Mouse (Mus musculus) left cerebral cortex, postnatal 4 days (tissue): ENCODE measurements at regions not wholly inside any gene's neighbourhood (a gene's known extent, or its start where the extent isn't known, plus 50 kb on each side); places are given as distances from the start of the nearest gene placed in this dataset.

Experiments
- DNase-seq: peaks from one replicate; pipeline ENCODE4 v3.0.0-alpha.2; 2022
- intact Hi-C: fragments of 180-260 bp; cut with DNase I; formaldehyde crosslinking; loops from one replicate; pipeline ENCODE4 v1.15.1; 2025

DNA sequence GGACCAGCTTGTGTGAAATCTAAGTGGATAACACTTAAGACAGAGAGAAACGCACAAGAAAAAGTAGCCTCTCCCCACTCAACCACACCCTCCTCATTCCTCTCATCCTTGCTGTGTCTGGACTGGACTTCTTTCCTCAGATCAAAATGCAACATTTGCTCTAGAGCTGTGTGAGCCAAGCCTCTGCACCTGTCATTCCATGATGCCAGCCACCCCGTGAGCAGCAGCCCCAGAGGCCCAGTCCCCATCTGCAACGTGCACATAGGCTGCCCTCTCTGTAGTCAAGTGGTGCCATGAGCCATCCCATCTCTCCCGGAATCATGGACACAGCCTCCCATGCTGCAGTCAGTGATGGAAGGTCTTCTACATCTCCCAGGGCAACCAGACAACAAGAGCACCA lies 55.1 kb upstream of the Gpc1 start:
- peak; percentile 34 for DNase-seq
- intact Hi-C loops, result no loop called here

DNA sequence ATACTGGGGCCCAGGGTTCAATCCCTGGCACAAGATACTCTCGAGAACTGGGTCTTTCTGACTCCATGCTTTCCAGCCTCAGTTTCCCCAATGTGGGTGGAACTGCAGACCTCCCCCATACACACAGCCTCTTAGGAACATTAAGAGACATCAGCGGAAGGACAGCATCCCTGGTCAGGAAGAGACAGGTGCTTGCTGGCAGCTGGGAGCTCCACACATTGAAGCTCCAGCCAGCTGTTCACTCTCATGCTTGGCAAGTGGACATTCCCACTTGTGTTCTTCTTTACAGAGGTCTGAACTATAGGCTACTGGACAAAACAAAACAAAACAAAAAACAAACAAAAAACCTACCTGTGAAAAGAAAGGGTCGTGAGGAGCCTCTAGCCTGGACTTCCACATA lies 55.5 kb upstream of the Gpc1 start:
- intact Hi-C loops, result no loop called here

DNA sequence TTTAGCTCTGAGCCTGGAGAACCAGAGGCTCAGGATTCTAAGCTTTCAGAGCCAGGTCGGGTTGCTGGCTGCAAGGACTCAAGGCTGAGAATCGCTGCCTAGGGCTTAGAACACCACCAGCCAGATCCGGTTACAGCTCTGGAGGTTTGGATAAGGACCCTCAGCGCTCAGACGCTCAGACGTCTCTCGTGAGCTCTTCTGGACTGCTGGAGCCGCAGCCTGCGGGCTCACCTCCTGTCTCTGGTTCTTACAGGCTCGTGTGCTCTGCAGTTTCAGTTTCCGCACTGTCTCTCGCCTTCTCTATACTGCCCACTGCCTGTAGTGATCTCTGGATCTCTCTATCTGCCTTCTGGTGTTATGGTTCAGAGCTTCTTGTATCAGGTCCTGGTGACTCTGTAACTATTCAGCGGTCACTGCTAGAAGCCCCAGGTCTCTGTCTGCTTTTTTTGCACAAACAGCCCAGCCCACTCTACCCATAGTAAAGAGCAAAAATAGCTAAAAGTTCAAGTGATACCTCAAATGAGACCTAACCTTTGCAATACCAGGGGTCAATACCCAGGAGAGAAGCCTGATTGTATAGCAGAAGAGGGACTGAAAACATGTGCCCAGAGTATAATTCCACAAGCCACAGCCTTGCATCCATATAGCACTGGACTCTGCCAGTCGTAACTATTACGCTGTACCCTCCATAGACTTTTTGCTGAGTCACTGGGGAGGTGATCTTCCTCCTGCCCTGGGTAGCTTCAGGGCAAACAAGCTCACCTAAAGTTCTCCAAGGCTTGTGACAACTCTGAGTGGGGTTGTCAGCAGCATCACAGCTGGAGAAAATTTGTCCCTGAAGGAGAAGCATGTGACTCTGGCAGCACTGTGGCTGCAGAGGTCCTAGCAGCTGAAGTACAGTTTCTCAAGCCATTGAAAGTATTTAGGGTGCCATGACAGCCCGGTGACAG lies 56.4 kb upstream of the Gpc1 start:
- intact Hi-C loops, result no loop called here
- DNase-seq, result no peak

More for the DNA sequence above, 55.5 kb upstream of the Gpc1 start:
- DNase-seq, result no peak

DNA sequence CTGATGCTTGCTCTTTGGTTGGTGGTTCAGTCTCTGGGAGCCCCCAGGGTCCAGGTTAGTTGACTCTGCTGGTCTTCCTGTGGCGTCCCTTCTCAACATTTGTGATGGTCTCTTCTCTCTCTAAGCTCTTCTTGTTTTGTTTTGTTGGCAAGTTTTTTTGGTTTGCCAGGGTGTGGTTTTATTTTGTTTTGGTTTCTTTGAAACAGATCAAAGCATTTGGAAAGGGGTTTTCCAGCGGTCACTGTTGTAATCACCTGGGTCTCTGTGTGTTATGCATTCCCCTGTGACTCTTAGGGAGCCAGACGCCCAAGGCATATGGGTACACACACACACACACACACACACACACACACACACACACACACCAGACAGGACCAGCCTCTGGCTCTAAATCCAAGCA lies 57.4 kb upstream of the Gpc1 start:
- intact Hi-C loops, result no loop called here
- DNase-seq, result no peak

DNA sequence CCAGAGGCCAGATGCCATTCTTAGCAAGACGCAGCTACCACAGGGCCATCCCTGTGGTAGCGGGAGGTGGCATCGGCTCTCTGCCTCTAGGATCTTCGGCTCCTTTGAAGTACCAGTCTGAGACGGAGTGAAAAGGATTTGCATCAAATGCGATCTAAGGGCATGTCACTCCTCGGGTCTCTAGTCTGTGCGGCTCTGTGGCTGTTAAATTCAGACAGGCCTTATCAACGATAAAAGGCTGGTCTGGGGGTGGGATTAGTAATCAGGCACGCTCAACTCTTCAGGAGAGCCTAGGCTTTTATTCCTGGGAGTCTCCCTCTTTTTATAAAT lies 58.7 kb upstream of the Gpc1 start:
- no peak for DNase-seq
- intact Hi-C loops, result no loop called here

DNA sequence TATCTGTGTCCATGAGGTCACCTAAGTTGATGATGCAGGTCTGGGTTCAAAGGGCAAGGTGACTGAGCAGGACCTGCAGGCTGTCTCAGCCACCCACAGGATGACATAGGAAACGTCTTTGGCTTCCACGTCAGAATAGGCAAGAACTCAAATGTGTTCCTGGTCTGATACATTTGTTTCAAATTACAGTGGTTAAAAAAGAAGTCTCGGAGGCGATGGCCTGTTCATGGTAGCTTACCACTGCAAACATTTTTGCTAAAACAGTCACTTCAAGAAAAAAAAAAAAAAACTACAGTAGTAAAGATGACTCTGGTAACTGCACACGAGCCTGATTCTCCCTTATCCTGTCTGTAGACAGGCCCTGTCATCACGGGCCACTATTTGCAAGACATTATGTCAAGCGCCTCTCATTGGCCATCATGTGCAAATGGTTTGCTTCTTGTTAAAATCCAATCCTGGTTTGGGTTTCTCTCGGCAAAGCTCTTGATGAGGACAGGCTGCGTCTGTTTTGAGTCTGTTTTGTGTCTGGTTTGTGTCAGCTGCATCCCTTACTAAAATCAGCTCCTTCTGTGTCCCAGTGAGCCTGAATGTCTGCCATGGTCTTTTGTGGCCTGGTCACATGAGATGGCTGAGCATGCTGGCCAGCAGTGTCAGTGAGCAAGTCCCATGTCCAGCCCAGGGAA lies 59.2 kb upstream of the Gpc1 start:
- intact Hi-C loops, result no loop called here

DNA sequence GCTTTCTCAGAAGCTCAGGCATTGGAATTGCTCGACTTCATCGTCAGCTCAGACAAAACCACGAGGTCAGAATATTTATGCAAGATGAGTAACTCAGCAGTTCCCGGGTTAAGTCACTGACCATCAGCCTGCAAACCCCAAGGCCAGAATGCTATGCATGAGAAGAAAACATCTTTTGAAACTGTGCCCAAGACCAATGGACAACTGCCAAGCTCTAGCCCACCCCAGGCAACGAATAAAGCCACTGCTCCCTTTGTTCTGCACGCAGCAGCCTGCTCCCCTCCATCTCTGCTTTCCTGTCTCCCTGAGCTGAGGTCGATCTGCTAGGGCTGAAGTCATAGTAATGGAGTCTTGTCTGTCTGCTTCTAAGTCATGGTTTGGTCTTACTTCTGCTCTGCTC lies 61.7 kb upstream of the Gpc1 start:
- intact Hi-C loops, result no loop called here
- DNase-seq, result peak; percentile 75

More for the DNA sequence above, 59.2 kb upstream of the Gpc1 start:
- DNase-seq, result no peak

DNA sequence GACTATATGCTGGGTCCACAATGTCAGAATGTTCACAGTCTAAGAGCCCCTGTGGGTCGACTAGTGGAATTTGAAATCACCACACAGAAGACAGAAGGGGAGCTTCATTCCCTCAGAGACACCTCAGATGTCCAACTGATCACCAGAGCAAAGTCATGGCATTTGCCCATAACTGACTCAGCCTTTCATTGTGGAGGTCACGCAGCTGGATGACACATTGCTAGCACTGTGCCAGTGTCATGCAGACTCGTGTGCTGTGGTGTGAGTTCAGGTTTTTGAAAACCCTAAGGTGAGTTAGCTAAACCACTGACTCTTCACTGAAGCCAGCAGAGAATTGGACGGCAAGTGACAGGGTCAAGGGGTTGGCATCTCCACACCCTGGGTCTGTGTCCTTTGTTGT lies 62.3 kb upstream of the Gpc1 start:
- DNase-seq, result no peak
- intact Hi-C loops, result no loop called here

DNA sequence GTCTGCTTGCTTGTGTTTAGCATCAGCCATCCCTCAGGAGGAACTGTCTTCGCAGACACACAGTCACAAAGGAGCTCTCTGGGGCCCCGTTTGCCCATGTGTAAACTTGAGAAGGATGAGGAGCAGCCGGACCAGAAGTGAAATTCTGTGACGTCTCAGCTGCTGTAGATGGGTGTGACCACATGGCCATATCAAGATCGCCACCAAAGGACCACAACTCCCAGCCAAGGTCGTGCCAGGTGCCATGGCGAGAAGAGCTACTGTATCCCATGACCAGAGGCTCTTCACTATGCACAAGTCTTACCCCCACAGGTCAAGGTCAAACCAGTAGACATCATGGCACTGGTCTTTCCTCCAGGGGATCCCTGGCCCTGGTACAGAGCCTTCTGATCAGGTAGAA lies 64.9 kb upstream of the Gpc1 start:
- DNase-seq, result no peak
- intact Hi-C loops, result no loop called here

DNA sequence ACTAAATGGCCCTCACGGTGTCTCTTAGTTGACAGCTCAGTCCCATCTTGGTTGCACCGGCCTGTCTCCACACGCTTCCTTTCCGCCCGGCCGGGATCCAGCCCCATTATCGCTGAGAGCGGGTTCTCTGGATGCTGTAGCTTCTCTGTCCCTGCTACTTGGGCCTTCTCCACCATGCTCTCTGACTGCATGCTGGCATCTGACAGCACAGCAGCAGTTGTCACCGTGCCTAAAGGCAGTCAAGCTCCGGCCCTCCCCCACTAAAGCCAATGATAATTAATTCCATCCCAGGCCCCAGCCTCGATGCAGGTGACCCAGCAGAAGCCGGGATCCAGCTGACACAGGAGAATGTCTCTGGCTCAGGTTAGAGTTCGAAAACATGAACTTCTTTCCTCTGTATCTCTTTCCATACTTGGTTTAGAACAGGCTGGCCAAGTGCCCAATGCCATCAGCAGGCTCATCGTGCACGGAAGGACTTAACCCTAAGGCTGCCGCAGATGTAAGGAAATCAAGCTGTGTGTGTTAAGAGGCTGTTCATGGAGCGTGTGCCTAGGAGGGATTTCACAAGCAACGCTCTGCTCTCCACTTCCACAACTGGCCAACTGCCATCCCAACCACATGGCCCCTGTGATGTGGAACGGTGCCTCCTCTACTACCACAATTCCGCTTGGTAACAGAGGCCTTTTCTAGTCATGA lies 76.5 kb upstream of the Gpc1 start:
- DNase-seq, result peak; percentile 76
- intact Hi-C loops, result no loop called here

DNA sequence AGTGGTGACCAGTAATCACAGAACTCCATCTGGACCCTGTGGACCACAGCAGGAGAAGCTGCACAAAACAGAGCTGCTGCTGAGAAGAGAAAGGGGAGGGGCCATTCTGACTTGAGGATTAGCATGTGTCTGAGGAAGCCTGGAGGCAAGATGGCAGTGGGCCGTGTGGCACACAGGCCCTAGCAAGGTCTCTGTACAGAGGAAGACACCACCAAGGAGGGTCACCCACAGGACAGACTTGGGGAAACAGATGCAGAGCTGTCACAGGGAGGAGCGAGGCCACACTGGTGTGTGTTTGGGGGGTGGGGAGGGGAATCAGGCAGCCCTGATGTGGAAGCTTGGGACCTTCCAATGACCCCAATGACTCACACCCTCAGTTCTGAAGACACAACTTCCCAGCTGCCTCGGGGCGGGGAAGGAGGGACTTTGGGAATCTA lies 79.7 kb upstream of the Gpc1 start:
- DNase-seq, result no peak
- intact Hi-C loops, result no loop called here

DNA sequence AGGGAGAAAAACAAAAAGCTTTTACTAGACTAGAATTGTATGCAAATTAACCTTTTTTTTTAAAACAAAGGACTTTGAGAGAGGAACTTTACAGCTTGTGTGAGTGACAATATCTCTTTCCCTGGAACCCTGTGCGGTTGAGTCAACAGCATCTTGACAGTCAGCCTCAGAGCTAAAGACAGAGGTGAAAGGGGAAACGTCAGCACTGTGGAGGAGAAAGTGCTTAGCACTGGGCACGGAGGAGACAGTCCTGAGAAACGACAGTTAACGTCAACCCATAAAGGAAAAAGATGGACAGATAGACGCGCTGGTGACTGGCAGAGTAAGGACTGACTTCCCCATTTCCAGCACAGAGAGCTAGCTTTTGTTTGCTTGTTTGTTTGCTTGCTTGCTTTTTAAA lies 82.0 kb upstream of the Gpc1 start:
- no peak for DNase-seq
- intact Hi-C loops, result no loop called here

DNA sequence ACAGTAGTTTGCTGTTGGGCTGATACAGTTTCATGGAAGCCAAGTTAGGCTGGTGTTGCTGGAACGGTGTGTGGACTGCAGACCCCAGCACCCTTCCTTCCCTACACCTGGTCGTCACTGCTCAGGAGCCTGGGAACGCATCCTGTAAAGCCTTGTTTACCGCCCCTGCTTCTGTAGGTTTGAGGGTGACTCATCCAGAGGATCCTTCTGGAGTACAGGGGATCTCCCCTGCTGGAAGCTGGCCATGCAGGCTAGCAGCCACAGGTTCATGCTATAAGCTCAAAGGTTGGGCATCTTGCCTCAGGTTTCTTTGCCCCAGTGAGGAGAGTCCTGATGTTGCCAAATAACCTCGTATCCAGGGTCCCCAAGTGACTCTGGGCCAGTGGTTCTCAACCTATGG lies 86.2 kb upstream of the Gpc1 start:
- intact Hi-C loops, result no loop called here
- no peak for DNase-seq

DNA sequence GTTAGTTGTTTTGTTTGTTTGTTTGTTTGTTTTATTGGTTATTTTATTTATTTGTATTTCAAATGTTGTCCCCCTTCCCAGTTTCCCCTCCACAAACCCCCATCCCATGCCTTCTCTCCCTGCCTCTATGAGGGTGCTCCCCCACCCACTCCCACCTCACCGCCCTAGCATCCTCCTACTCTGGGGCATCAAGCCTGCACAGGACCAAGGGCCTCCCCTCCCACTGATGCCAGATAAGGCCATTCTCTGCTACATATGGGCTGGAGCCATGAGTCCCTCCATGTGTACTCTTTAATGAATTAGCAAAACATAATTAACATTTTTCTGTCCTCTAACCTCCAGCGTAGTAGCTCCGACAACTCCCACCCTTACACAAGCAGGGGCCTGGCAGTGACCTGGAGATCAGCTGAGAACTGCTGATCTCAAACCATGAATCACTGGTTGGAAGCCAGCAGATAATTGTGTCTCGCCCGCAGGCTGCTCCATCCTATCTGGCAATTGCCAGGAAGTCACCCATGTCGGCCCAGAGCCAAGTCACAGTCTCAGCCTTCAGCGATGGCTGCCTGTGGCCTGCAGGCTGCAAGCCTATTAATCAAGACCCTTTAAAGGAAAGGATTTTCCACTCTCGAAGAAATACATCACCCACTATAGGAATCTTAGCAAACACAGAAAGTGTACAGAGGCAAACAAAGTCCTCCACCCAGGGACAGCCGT lies 86.8 kb upstream of the Gpc1 start:
- intact Hi-C loops, result no loop called here
- DNase-seq, result peak; percentile 90

DNA sequence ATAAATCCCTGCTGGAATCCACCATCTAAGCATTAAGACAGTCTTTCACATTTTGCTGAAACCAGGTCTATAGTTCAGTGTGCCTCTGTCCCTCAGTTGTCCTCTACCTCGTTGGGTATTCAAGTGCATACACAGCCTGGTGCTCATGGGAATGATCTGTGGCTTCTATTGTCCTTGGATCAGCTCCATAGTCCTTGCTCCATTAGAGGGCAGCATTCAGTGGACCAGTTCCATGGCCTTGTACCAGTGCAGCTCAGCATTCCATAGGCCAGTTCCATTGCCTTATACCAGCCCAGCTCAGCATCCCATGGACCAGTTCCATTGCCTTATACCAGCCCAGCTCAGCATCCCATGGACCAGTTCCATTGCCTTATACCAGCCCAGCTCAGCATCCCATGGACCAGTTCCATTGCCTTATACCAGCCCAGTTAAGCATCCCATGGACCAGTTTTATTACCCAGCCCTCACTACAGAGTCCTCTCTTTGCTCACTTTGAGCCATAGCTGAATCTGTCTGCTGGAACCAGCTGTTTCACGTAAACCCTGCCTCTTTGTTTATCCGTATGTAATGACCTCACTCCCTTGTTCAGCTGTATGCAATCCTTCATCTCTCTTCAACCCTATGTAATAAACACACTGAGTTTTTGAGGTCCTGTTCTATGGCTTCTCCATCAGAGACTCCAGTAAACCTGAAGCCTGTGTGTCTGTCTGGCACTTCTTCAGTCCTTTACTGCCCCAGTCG lies 88.4 kb upstream of the Gpc1 start:
- DNase-seq, result peak; percentile 41
- intact Hi-C loops, result no loop called here

DNA sequence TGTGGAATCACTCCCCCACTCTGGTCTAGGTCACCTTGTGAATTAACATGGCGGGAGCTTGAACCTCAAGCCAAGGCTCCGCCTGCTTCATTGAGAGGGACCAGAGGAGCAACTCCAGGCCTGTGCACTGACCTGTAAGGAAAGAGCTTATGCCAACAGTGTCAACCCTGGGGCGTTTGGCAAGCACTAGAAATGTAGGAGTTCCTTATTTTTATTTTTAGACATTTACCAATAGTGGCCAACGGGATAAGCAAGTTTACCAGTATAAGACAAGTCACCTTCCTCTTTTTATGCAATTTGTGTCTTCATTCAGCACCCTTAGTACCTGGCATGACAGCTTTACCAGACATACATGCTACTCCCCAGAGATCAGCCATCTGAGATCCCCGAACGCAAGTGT lies 89.1 kb upstream of the Gpc1 start:
- intact Hi-C loops, result no loop called here
- no peak for DNase-seq

DNA sequence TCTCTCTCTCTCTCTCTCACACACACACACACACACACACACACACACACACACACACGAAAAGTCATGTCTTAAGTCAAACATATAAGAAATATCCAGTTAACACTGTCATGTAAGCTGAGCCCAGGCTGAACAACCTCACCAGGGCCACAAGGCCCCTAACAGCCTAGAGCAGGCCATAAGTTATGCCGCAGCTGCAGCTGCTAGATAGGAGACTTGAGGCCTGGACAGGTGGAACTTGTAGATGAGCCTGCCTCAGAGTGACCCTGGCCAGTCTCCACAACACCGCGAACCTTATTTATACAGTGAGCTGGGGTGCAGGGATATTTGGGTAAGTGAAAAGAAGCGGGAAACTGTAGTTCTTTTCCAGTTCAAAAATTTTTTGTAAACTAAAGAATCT lies 90.4 kb upstream of the Gpc1 start:
- intact Hi-C loops, result no loop called here
- DNase-seq, result no peak

DNA sequence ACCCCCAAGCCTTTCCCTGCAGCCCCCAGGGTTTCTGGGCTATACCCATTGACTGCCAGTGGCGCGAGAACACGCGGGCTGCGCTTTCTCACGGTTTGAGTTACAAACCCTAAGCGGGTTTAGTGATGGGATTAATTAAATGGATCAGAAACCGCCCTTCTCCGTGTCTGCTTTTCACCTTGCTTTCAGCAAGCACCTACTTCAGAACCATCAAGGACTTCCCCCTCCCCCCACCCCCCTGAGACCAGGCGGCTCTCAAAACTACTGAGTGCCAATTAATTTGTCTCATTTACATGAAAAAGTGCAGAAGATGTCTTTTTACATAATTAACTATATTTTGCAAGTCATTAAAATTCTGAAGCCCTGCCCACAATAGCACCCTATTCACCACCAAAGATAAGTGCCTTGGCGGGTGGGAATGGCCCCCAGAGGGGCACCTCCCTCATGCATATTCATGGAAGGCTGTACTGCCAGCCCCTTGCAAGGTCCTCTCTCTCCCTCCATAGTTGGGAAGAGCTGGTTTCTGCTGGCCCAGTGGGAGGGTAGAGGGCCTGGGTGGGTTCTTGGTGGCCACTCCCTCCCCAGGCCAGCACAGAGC lies 89.1 kb upstream of the Otos start:
- DNase-seq, result no peak
- intact Hi-C loops, result no loop called here

DNA sequence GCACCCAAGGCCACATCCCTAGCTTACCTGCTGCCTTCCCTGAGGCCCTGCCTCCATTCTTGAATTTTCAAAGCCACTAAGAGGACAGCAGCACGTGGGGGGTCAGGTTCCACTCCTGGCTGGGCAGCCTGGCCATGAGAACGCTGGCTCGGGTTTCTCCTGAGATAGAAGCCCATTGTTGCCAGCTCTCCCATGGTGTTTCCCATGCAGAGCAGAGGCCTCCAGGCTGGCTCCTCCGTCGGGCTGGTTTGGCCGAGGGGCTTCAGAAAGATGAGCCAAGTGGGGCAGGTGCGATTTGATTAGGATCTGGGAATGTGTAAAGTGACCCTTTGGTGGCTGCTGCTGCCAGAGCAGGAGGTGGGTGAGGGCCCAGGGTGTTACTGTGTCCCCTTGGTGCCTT lies 87.8 kb upstream of the Otos start:
- peak; percentile 48 for DNase-seq
- intact Hi-C loops, result no loop called here

DNA sequence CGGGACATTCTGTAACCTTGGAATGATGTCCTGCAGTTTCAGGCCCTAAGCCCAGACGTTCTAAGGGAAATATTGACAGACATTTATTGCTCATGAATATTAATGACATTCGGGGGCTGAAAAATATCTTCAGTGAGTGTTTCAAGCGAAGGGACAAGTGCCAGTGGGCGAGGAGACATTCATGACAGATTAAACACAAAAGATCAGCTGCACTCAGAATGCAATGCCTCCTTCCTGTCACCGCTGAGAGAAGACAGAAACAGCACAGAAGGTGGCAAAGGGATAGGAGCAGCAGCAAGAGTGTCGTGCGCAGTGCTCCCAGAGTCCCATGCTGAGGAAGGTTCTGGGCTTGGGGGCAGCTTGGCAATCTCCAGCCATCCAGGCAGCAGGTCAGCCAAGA lies 85.1 kb upstream of the Otos start:
- DNase-seq, result no peak
- intact Hi-C loops, result no loop called here
